Mouse (Mus musculus): ENCODE measurements at regions not wholly inside any gene's neighbourhood (a gene's known extent, or its start where the extent isn't known, plus 50 kb on each side); places are given as distances from the start of the nearest gene placed in this dataset.

DNA sequence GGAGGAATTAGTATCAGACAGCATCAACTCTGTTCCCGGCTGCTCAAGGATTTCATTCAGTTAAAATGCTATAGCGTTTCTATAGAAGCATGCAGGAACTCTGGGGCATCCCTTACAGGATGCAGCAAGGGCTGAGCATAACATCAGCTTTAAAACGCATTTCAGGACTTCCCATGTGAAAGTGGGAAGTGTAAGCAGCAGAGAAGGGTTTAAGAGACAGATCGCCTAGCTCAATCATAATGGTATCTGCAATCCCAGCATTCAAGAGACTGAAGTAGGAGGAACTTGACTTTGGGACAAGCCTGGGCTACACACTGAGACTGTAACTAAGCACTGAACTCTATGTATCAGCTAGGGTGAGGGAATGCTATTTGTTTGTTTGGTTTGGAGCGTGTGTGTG, 96.2 kb upstream of the Arhgap32 start:
- no peak for TF ChIP-seq POLR2A (IDR thresholded peaks at IDR 0.05; ENCODE audit: control insufficient read depth, low read depth, low read length)
- TF ChIP-seq CTCF (IDR thresholded peaks at IDR 0.05; ENCODE audit: control insufficient read depth, insufficient read depth, insufficient replicate concordance, low read depth, low read length), result no peak
